Mouse (Mus musculus): ENCODE measurements around the gene Ppp1r3g. TPM values are rescaled to one million over a fixed set of nuclear protein-coding genes. Genes with fewer than 3 reads are reported as not detected.
"Not testable (repeated sequence)": the region's sequence is repeated elsewhere in the genome, so short reads cannot be mapped to it uniquely, and the experiment has no call there.

The Ppp1r3g gene
- polyA plus RNA-seq, 1 experiment from 2014 or later, result 0.37 TPM

GRCm38 (mm10) chr13:35980471-35980870, 21.8 kb downstream of the Ppp1r3g start:
- Histone ChIP-seq H3K9ac (ENCODE audit: low read length) (no peak overlapping the region), H3K36me3 (ENCODE audit: control insufficient read depth, insufficient read depth, low read length) (0 out of 2 replicates have a peak, but pooled peaks cover 3% of the 10 kb centered on the region), H3K27me3 (ENCODE audit: control insufficient read depth, insufficient read depth, low read length) (no peaks in the 10 kb centered on the region), H3K4me2 (ENCODE audit: low read depth, low read length) (no peak overlapping the region), H3K4me3 (replicated peaks; ENCODE audit: low read length) (no peak overlapping the region), H3K27ac (ENCODE audit: low read length) (no peak overlapping the region), H3K4me1 (ENCODE audit: control insufficient read depth, insufficient read depth, low read length) (no peaks in the 10 kb centered on the region), H3K9me3 (replicated peaks; ENCODE audit: control insufficient read depth, low read length) (no peaks in the 10 kb centered on the region)
- no peak for ATAC-seq (ENCODE audit: insufficient read depth, low FRiP score)
- WGBS, result 87% methylated on average over 4 of the region's 4 CpGs

- H3K4me2 ChIP-seq (ENCODE audit: low read depth, low read length), result no peak overlapping the region
- H3K9me3 ChIP-seq (replicated peaks; ENCODE audit: control insufficient read depth, low read length), result no peaks in the 10 kb centered on the region
- no peak for ATAC-seq (ENCODE audit: insufficient read depth, low FRiP score)
- H3K27ac ChIP-seq (ENCODE audit: low read length), result no peak overlapping the region
- 0 out of 2 replicates have a peak, but pooled peaks cover 3% of the 10 kb centered on the region for H3K36me3 ChIP-seq (ENCODE audit: control insufficient read depth, insufficient read depth, low read length)
- no peak overlapping the region for H3K4me3 ChIP-seq (replicated peaks; ENCODE audit: low read length)
- H3K4me1 ChIP-seq (ENCODE audit: control insufficient read depth, insufficient read depth, low read length), result no peaks in the 10 kb centered on the region
- no peak overlapping the region for H3K9ac ChIP-seq (ENCODE audit: low read length)
- WGBS, result 82% methylated on average over 6 of the region's 6 CpGs
- H3K27me3 ChIP-seq (ENCODE audit: control insufficient read depth, insufficient read depth, low read length), result no peaks in the 10 kb centered on the region
Measured at GRCm38 (mm10) chr13:35982985-35983384, 24.3 kb downstream of the Ppp1r3g start.

GRCm38 (mm10) chr13:35989329-35989728, 30.7 kb downstream of the Ppp1r3g start:
- no peak overlapping the region for H3K4me3 ChIP-seq (replicated peaks; ENCODE audit: low read length)
- ATAC-seq (ENCODE audit: insufficient read depth, low FRiP score), result no peak
- H3K9me3 ChIP-seq (replicated peaks; ENCODE audit: control insufficient read depth, low read length), result no peaks in the 10 kb centered on the region
- no peak overlapping the region for H3K9ac ChIP-seq (ENCODE audit: low read length)
- no peak overlapping the region for H3K4me2 ChIP-seq (ENCODE audit: low read depth, low read length)
- no peak overlapping the region for H3K27ac ChIP-seq (ENCODE audit: low read length)
- no peaks in the 10 kb centered on the region for H3K36me3 ChIP-seq (ENCODE audit: control insufficient read depth, insufficient read depth, low read length)
- H3K4me1 ChIP-seq (ENCODE audit: control insufficient read depth, insufficient read depth, low read length), result no peaks in the 10 kb centered on the region
- WGBS, result 67% methylated on average over 3 of the region's 3 CpGs
- no peaks in the 10 kb centered on the region for H3K27me3 ChIP-seq (ENCODE audit: control insufficient read depth, insufficient read depth, low read length)

GRCm38 (mm10) chr13:35991185-35991584, 32.5 kb downstream of the Ppp1r3g start:
- ATAC-seq (ENCODE audit: insufficient read depth, low FRiP score), result not testable (repeated sequence)

GRCm38 (mm10) chr13:35994067-35994466, 35.4 kb downstream of the Ppp1r3g start:
- Histone ChIP-seq H3K9ac (ENCODE audit: low read length) (no peak overlapping the region), H3K27ac (ENCODE audit: low read length) (peak overlapping the region; percentile 22; the same call in 1 of the 2 replicates), H3K4me2 (ENCODE audit: low read depth, low read length) (no peak overlapping the region), H3K36me3 (ENCODE audit: control insufficient read depth, insufficient read depth, low read length) (no peaks in the 10 kb centered on the region), H3K4me3 (replicated peaks; ENCODE audit: low read length) (no peak overlapping the region), H3K27me3 (ENCODE audit: control insufficient read depth, insufficient read depth, low read length) (no peaks in the 10 kb centered on the region), H3K9me3 (replicated peaks; ENCODE audit: control insufficient read depth, low read length) (no peaks in the 10 kb centered on the region), H3K4me1 (ENCODE audit: control insufficient read depth, insufficient read depth, low read length) (no peaks in the 10 kb centered on the region; the same call in 1 of the 2 replicates)
- ATAC-seq (ENCODE audit: insufficient read depth, low FRiP score), result peak; percentile 66; the same call in 1 of the 2 replicates
- WGBS, result 48% methylated on average over 8 of the region's 8 CpGs

More at GRCm38 (mm10) chr13:35991185-35991584, 32.5 kb downstream of the Ppp1r3g start:
- not testable (repeated sequence) for H3K4me1 ChIP-seq (ENCODE audit: control insufficient read depth, insufficient read depth, low read length); H3K9me3 ChIP-seq (replicated peaks; ENCODE audit: control insufficient read depth, low read length); H3K9ac ChIP-seq (ENCODE audit: low read length); H3K27ac ChIP-seq (ENCODE audit: low read length); H3K4me2 ChIP-seq (ENCODE audit: low read depth, low read length); H3K36me3 ChIP-seq (ENCODE audit: control insufficient read depth, insufficient read depth, low read length); H3K27me3 ChIP-seq (ENCODE audit: control insufficient read depth, insufficient read depth, low read length); H3K4me3 ChIP-seq (replicated peaks; ENCODE audit: low read length)
- 95% methylated on average over 19 of the region's 21 CpGs for WGBS

- Histone ChIP-seq H3K36me3 (ENCODE audit: control insufficient read depth, insufficient read depth, low read length) (no peaks in the 10 kb centered on the region), H3K27ac (ENCODE audit: low read length) (no peak overlapping the region), H3K4me2 (ENCODE audit: low read depth, low read length) (no peak overlapping the region), H3K4me3 (replicated peaks; ENCODE audit: low read length) (no peak overlapping the region), H3K9me3 (replicated peaks; ENCODE audit: control insufficient read depth, low read length) (no peaks in the 10 kb centered on the region), H3K9ac (ENCODE audit: low read length) (no peak overlapping the region), H3K27me3 (ENCODE audit: control insufficient read depth, insufficient read depth, low read length) (no peaks in the 10 kb centered on the region), H3K4me1 (ENCODE audit: control insufficient read depth, insufficient read depth, low read length) (no peaks in the 10 kb centered on the region; the same call in 1 of the 2 replicates)
- WGBS, result 75% methylated on average over 3 of the region's 3 CpGs
- no peak for ATAC-seq (ENCODE audit: insufficient read depth, low FRiP score)
Measured at GRCm38 (mm10) chr13:35995231-35995630, 36.6 kb downstream of the Ppp1r3g start.

- H3K9me3 ChIP-seq (replicated peaks; ENCODE audit: control insufficient read depth, low read length), result no peaks in the 10 kb centered on the region
- no peak overlapping the region for H3K4me2 ChIP-seq (ENCODE audit: low read depth, low read length)
- no peaks in the 10 kb centered on the region for H3K27me3 ChIP-seq (ENCODE audit: control insufficient read depth, insufficient read depth, low read length)
- H3K36me3 ChIP-seq (ENCODE audit: control insufficient read depth, insufficient read depth, low read length), result no peaks in the 10 kb centered on the region
- ATAC-seq (ENCODE audit: insufficient read depth, low FRiP score), result no peak
- H3K27ac ChIP-seq (ENCODE audit: low read length), result no peak overlapping the region
- no peaks in the 10 kb centered on the region; the same call in 1 of the 2 replicates for H3K4me1 ChIP-seq (ENCODE audit: control insufficient read depth, insufficient read depth, low read length)
- no peak overlapping the region for H3K4me3 ChIP-seq (replicated peaks; ENCODE audit: low read length)
- H3K9ac ChIP-seq (ENCODE audit: low read length), result no peak overlapping the region
- 58% methylated on average over 2 of the region's 2 CpGs for WGBS
Measured at GRCm38 (mm10) chr13:35995696-35996426, 37.2 kb downstream of the Ppp1r3g start.

GRCm38 (mm10) chr13:35997606-35998005, 39.0 kb downstream of the Ppp1r3g start:
- Histone ChIP-seq H3K27me3 (ENCODE audit: control insufficient read depth, insufficient read depth, low read length) (no peaks in the 10 kb centered on the region), H3K4me3 (replicated peaks; ENCODE audit: low read length) (no peak overlapping the region), H3K27ac (ENCODE audit: low read length) (no peak overlapping the region), H3K4me1 (ENCODE audit: control insufficient read depth, insufficient read depth, low read length) (no peaks in the 10 kb centered on the region; the same call in 1 of the 2 replicates), H3K36me3 (ENCODE audit: control insufficient read depth, insufficient read depth, low read length) (no peaks in the 10 kb centered on the region), H3K9me3 (replicated peaks; ENCODE audit: control insufficient read depth, low read length) (no peaks in the 10 kb centered on the region), H3K9ac (ENCODE audit: low read length) (no peak overlapping the region), H3K4me2 (ENCODE audit: low read depth, low read length) (no peak overlapping the region)
- ATAC-seq (ENCODE audit: insufficient read depth, low FRiP score), result no peak
- 91% methylated on average over 4 of the region's 4 CpGs for WGBS

GRCm38 (mm10) chr13:36000798-36001197, 42.2 kb downstream of the Ppp1r3g start:
- no peaks in the 10 kb centered on the region; the same call in 1 of the 2 replicates for H3K4me1 ChIP-seq (ENCODE audit: control insufficient read depth, insufficient read depth, low read length)
- ATAC-seq (ENCODE audit: insufficient read depth, low FRiP score), result no peak
- H3K4me2 ChIP-seq (ENCODE audit: low read depth, low read length), result no peak overlapping the region
- no peak overlapping the region for H3K9ac ChIP-seq (ENCODE audit: low read length)
- no peak overlapping the region for H3K27ac ChIP-seq (ENCODE audit: low read length)
- 48% methylated on average over 1 of the region's 1 CpGs for WGBS
- H3K27me3 ChIP-seq (ENCODE audit: control insufficient read depth, insufficient read depth, low read length), result no peaks in the 10 kb centered on the region
- H3K9me3 ChIP-seq (replicated peaks; ENCODE audit: control insufficient read depth, low read length), result no peaks in the 10 kb centered on the region
- no peak overlapping the region for H3K4me3 ChIP-seq (replicated peaks; ENCODE audit: low read length)
- no peaks in the 10 kb centered on the region for H3K36me3 ChIP-seq (ENCODE audit: control insufficient read depth, insufficient read depth, low read length)

All from stomach, embryonic 16.5 days (tissue).